Comparison of ENCODE assay signal across 11 mouse cellular contexts in genomic region chr19:42397281-42397680, GRCm38 (mm10). TPM values are rescaled to one million over a fixed set of nuclear protein-coding genes. Genes with fewer than 3 reads are reported as not detected.
DNase-seq lines count a peak whose midpoint lies in the region; ATAC-seq and TF ChIP-seq lines count a peak whose summit lies in the region.
"Had no signal": no experiment of that assay in that cellular context is flagged by ENCODE, and none has a peak within 500 bp of the region (broad histone marks: within the 10 kb centered on the region; RNA-seq: fewer than 3 reads in every experiment).

No protein-coding gene starts in this region.

- no peaks in the 10 kb centered on the region for H3K9me3 ChIP-seq in kidney, embryonic 14.5 days (ENCODE audit: control insufficient read depth, low read length)
- H3K9me3 ChIP-seq: embryonic facial prominence, embryonic 12.5 days had no signal

- H3K36me3 ChIP-seq in kidney, adult 2 months (ENCODE audit: control insufficient read depth, insufficient read depth, low read length), result no peaks in the 10 kb centered on the region
- no peaks in the 10 kb centered on the region for H3K36me3 ChIP-seq in kidney, embryonic 14.5 days (ENCODE audit: control insufficient read depth, insufficient read depth, low read length)
- H3K36me3 ChIP-seq: embryonic facial prominence, embryonic 12.5 days had no signal

- no peak overlapping the region for H3K27ac ChIP-seq in kidney, adult 2 months (ENCODE audit: insufficient read depth, low read depth, low read length)
- H3K27ac ChIP-seq in kidney, embryonic 14.5 days (ENCODE audit: low read depth, low read length), result no peak overlapping the region
- H3K27ac ChIP-seq: embryonic facial prominence, embryonic 12.5 days; heart, adult 2 months had no signal

- H3K9ac ChIP-seq in kidney, embryonic 14.5 days (ENCODE audit: low read depth, low read length), result no peak overlapping the region
- H3K9ac ChIP-seq: embryonic facial prominence, embryonic 12.5 days had no signal

- H3K27me3 ChIP-seq in kidney, adult 2 months (replicated peaks; ENCODE audit: control insufficient read depth, insufficient read depth, low read length), result no peaks in the 10 kb centered on the region; the same call in 1 of the 2 replicates
- H3K27me3 ChIP-seq in kidney, embryonic 14.5 days (ENCODE audit: control insufficient read depth, insufficient read depth, low read length), result no peaks in the 10 kb centered on the region
- H3K27me3 ChIP-seq: embryonic facial prominence, embryonic 12.5 days had no signal

- TF ChIP-seq POLR2A in kidney, adult 2 months (IDR thresholded peaks at IDR 0.05; ENCODE audit: low read depth, low read length), result no peak

- no peak overlapping the region for H3K4me3 ChIP-seq in kidney, adult 2 months (ENCODE audit: insufficient read depth, low read depth, low read length)
- H3K4me3 ChIP-seq in kidney, embryonic 14.5 days (ENCODE audit: low read length), result no peak overlapping the region
- H3K4me3 ChIP-seq: embryonic facial prominence, embryonic 12.5 days; heart, adult 2 months had no signal

- DNase-seq in kidney, adult 2 months, result peak; percentile 12
- peak; percentile 70 for DNase-seq in R1 (ENCODE audit: low read depth, low spot score)
- peak; percentile 83 for DNase-seq in embryo, embryonic 10.5 days (ENCODE audit: low spot score)
- peak; percentile 2 for DNase-seq in lung, postnatal 25 days (ENCODE audit: low spot score)
- DNase-seq in right cerebral cortex, postnatal 36 days (ENCODE audit: low spot score in 2 of 2), result no peak
- DNase-seq in spleen, postnatal 14 days (ENCODE audit: low spot score in 2 of 2), result no peak
- no peak for DNase-seq in heart, adult 8-10 months (ENCODE audit: low spot score)
- DNase-seq: heart, adult 2 months; left cerebral cortex, postnatal 4 days had no signal

- 16% methylated on average over 11 of the region's 11 CpGs for WGBS in kidney, adult 2 months
- WGBS in kidney, embryonic 14.5 days, result 20% methylated on average over 11 of the region's 11 CpGs

- ATAC-seq in kidney, embryonic 14.5 days (ENCODE audit: low FRiP score, low TSS enrichment), result no peak

- no peaks in the 10 kb centered on the region for H3K4me1 ChIP-seq in kidney, adult 2 months (ENCODE audit: control insufficient read depth, insufficient read depth, low read length)
- no peaks in the 10 kb centered on the region for H3K4me1 ChIP-seq in kidney, embryonic 14.5 days (ENCODE audit: control insufficient read depth, insufficient read depth, low read length)
- H3K4me1 ChIP-seq: embryonic facial prominence, embryonic 12.5 days had no signal

- no peak for TF ChIP-seq CTCF in kidney, adult 2 months (conservative IDR thresholded peaks at IDR 0.05; ENCODE audit: insufficient read depth, insufficient read length, low read depth, low read length)

- no peak overlapping the region for H3K4me2 ChIP-seq in kidney, embryonic 14.5 days (replicated peaks; ENCODE audit: low read depth, low read length)
- H3K4me2 ChIP-seq: embryonic facial prominence, embryonic 12.5 days had no signal

RNA-seq across cellular contexts. Expression of gene Crtac1, which starts 34.3 kb away (rescaled TPM):
- 0.06 and 0.15 TPM in 2 replicates for polyA plus RNA-seq in kidney, adult 2 months (2012; rRNA removed)
- 5.7 and 6.3 TPM in 2 replicates for polyA plus RNA-seq in kidney, embryonic 14.5 days (2014; fragmentation: Nextera tagmentation; extraction: Ambion mirVana)
- under 1 TPM in 2 of 4 experiments, not detected in 2; 0.09 to 0.60 TPM for total RNA-seq in heart, adult 8-10 months (2022)
- total RNA-seq: heart, adult 2 months had no signal
- polyA plus RNA-seq: heart, adult 2 months had no signal

Comparison
In these comparisons a context has a peak if more than half of its experiments do, and no peak if none do; other contexts are left out.
1. DNase-seq: peak in kidney, adult 2 months (single experiment), R1 (single experiment), embryo, embryonic 10.5 days (single experiment) and lung, postnatal 25 days (single experiment); none in right cerebral cortex, postnatal 36 days (0 of 2), spleen, postnatal 14 days (0 of 2) and heart, adult 8-10 months (single experiment).